Mouse (Mus musculus) G1E (cell line): Measurements from ENCODE around the gene Syt2.

ENCODE experiments used
- CTCF ChIP-seq: IDR thresholded peaks from 2 replicates; pipeline ENCODE4 v1.5.1; 2012; ENCODE audit warnings: low read depth, low read length, inconsistent platforms, mixed read lengths
- GATA1 ChIP-seq: IDR thresholded peaks from 2 replicates; pipeline ENCODE4 v1.6.1; 2012; ENCODE audit warnings: borderline replicate concordance, low read length, inconsistent platforms, mixed read lengths
- POLR2AphosphoS5 ChIP-seq: IDR thresholded peaks from 2 replicates; pipeline ENCODE4 v1.6.1; 2012; ENCODE audit warnings: low read depth, low read length, inconsistent platforms; ENCODE audit not compliant: insufficient replicate concordance
- TAL1 ChIP-seq: conservative IDR thresholded peaks from 2 replicates; pipeline ENCODE4 v1.6.1; 2012; ENCODE audit warnings: low read depth, low read length, inconsistent platforms, mixed read lengths

DNA sequence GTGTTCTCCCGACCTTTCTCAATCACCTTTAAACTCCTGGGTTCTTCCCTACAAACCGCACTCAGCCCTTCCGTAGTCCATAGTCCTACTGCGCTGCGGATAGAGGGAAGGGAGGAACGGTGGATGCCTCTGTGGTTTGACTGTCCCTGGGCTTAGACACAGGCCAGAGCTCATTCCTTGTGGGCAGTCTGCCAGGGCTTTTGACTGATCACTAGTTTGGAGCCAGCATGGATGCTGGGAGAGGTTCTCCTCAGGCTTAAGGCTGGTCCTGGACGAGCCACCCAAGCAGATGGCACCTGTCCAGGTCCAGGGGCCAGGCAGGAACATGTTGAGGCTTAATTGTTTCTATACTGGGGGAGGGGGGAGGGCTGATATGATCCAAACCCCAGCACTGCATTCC is 103.4 kb downstream of the Syt2 start:
- TF ChIP-seq CTCF (no peak), POLR2AphosphoS5 (no peak), TAL1 (no peak), GATA1 (no peak)
